ENCODE assay signal across 22 mouse cellular contexts in genomic region chr1:179104447-179104846, GRCm38 (mm10).
DNase-seq lines count a peak whose midpoint lies in the region; ATAC-seq and TF ChIP-seq lines count a peak whose summit lies in the region.
"Had no signal": no experiment of that assay in that cellular context is flagged by ENCODE, and none has a peak within 500 bp of the region (broad histone marks: within the 10 kb centered on the region; RNA-seq: fewer than 3 reads in every experiment).

No protein-coding gene starts in this region.

- TF ChIP-seq EP300 in liver, postnatal 0 days (IDR thresholded peaks at IDR 0.05; ENCODE audit: low read depth) = no peak

- no peaks in the 10 kb centered on the region for H3K9me3 ChIP-seq in liver, postnatal 0 days (ENCODE audit: low read length)
- no peaks in the 10 kb centered on the region for H3K9me3 ChIP-seq in embryonic facial prominence, embryonic 10.5 days
- H3K9me3 ChIP-seq: embryonic facial prominence, embryonic 15.5 days; forebrain, embryonic 10.5 days; heart, embryonic 13.5 days; hindbrain, embryonic 15.5 days had no signal

- DNase-seq in adrenal gland, adult 2 months = peak; percentile 17
- DNase-seq in adrenal gland, postnatal 4 days (ENCODE audit: low spot score in 2 of 2) = no peak
- DNase-seq in liver, postnatal 0 days = peak; percentile 31
- DNase-seq in liver = no peak
- no peak for DNase-seq in embryonic facial prominence, embryonic 10.5 days (ENCODE audit: low spot score)
- no peak for DNase-seq in cerebellum, adult 9-11 months
- DNase-seq: B cell, adult 2 months; cerebellum, adult 11-12 months; cerebellum, adult 9-10 months; cerebellum, postnatal 36 days; gastrocnemius, postnatal 36 days; heart, postnatal 36 days had no signal

- peak; percentile 54 for ATAC-seq in liver, postnatal 0 days
- no peak for ATAC-seq in megakaryocyte-erythroid progenitor cell, adult 5-6 weeks (replicated peaks; ENCODE audit: low FRiP score, low TSS enrichment, poor library complexity, severe bottlenecking)
- ATAC-seq: CD4-positive, CD25-positive, alpha-beta regulatory T cell, adult 4 months; forebrain, embryonic 14.5 days; intestine, embryonic 16.5 days had no signal

- WGBS in liver, postnatal 0 days (ENCODE audit: insufficient replicate concordance) = 81% methylated on average over 8 of the region's 8 CpGs
- WGBS in embryonic facial prominence, embryonic 10.5 days = 95% methylated on average over 8 of the region's 8 CpGs

- TF ChIP-seq CTCF in liver, postnatal 0 days (IDR thresholded peaks at IDR 0.05; ENCODE audit: low read depth) = no peak

- H3K36me3 ChIP-seq in liver, postnatal 0 days (replicated peaks; ENCODE audit: insufficient read depth, low read length) = no peaks in the 10 kb centered on the region
- no peaks in the 10 kb centered on the region for H3K36me3 ChIP-seq in embryonic facial prominence, embryonic 10.5 days (replicated peaks)
- H3K36me3 ChIP-seq: embryonic facial prominence, embryonic 15.5 days; forebrain, embryonic 10.5 days; G1E; heart, embryonic 13.5 days; hindbrain, embryonic 15.5 days had no signal

- no peak overlapping the region for H3K4me2 ChIP-seq in liver, postnatal 0 days (ENCODE audit: low read depth, low read length)
- H3K4me2 ChIP-seq: embryonic facial prominence, embryonic 15.5 days; heart, embryonic 13.5 days; hindbrain, embryonic 15.5 days had no signal

- no peak overlapping the region for H3K4me3 ChIP-seq in liver, postnatal 0 days (ENCODE audit: low read depth, low read length)
- no peak overlapping the region for H3K4me3 ChIP-seq in embryonic facial prominence, embryonic 10.5 days
- H3K4me3 ChIP-seq: embryonic facial prominence, embryonic 15.5 days; erythroblast, embryonic 14.5 days; forebrain, embryonic 10.5 days; heart, embryonic 13.5 days; hindbrain, embryonic 15.5 days had no signal

- no peaks in the 10 kb centered on the region for H3K27me3 ChIP-seq in liver, postnatal 0 days (ENCODE audit: insufficient read depth, low read length)
- peaks cover 19% of the 10 kb centered on the region; the same call in 1 of the 2 replicates for H3K27me3 ChIP-seq in embryonic facial prominence, embryonic 10.5 days (replicated peaks; ENCODE audit: low read depth, poor library complexity, severe bottlenecking)
- H3K27me3 ChIP-seq: embryonic facial prominence, embryonic 15.5 days; heart, embryonic 13.5 days had no signal

- no peak overlapping the region for H3K9ac ChIP-seq in liver, postnatal 0 days (replicated peaks)
- H3K9ac ChIP-seq: embryonic facial prominence, embryonic 15.5 days; heart, embryonic 13.5 days; hindbrain, embryonic 15.5 days had no signal

- peaks cover 5% of the 10 kb centered on the region for H3K4me1 ChIP-seq in liver, postnatal 0 days (ENCODE audit: insufficient read depth)
- H3K4me1 ChIP-seq in embryonic facial prominence, embryonic 10.5 days = peaks cover 48% of the 10 kb centered on the region

- H3K27ac ChIP-seq in liver, postnatal 0 days (ENCODE audit: low read depth) = no peak overlapping the region
- peak overlapping the region; percentile 54; the same call in 1 of the 2 replicates for H3K27ac ChIP-seq in embryonic facial prominence, embryonic 10.5 days (replicated peaks)
- H3K27ac ChIP-seq: forebrain, embryonic 10.5 days; heart, embryonic 13.5 days; hindbrain, embryonic 15.5 days had no signal

Comparison
In these comparisons a context has a peak if more than half of its experiments do, and no peak if none do; other contexts are left out.
1. DNase-seq: peak in adrenal gland, adult 2 months (single experiment) and liver, postnatal 0 days (single experiment); none in adrenal gland, postnatal 4 days (0 of 2), liver (single experiment), embryonic facial prominence, embryonic 10.5 days (single experiment) and cerebellum, adult 9-11 months (single experiment).